Mouse (Mus musculus) testis, adult 2 months (tissue): ENCODE measurements around the gene Myt1. TPM values are rescaled to one million over a fixed set of nuclear protein-coding genes. Genes with fewer than 3 reads are reported as not detected.

Experiments
- H3K27ac ChIP-seq: fragments of 200-500 bp; 2 replicates; pipeline ENCODE4 v1.5.1; 2012; ENCODE audit warnings: low read depth, low read length; ENCODE audit not compliant: control insufficient read depth, insufficient read depth
- H3K27me3 ChIP-seq: fragments of 200-500 bp; 2 replicates; pipeline ENCODE4 v1.6.1; 2012; ENCODE audit warnings: mild to moderate bottlenecking, low read length, moderate library complexity; ENCODE audit not compliant: control insufficient read depth, insufficient read depth
- H3K36me3 ChIP-seq: fragments of 200-500 bp; 2 replicates; pipeline ENCODE4 v1.6.1; 2012; ENCODE audit warnings: mild to moderate bottlenecking, low read length; ENCODE audit not compliant: control insufficient read depth, insufficient read depth
- H3K4me1 ChIP-seq: fragments of 200-500 bp; 2 replicates; pipeline ENCODE4 v1.6.1; 2012; ENCODE audit warnings: low read length; ENCODE audit not compliant: control insufficient read depth, insufficient read depth
- H3K4me3 ChIP-seq: fragments of 200-500 bp; 2 replicates; pipeline ENCODE4 v1.5.1; 2012; ENCODE audit warnings: low read depth, mild to moderate bottlenecking, low read length, moderate library complexity, mixed read lengths; ENCODE audit not compliant: control insufficient read depth
- CTCF ChIP-seq: fragments of 200-500 bp; IDR thresholded peaks from 2 replicates; pipeline ENCODE4 v1.5.1; 2012; ENCODE audit warnings: low read depth, mild to moderate bottlenecking, inconsistent platforms, low read length, moderate library complexity; ENCODE audit not compliant: control insufficient read depth, insufficient read depth, insufficient replicate concordance
- POLR2A ChIP-seq: fragments of 200-500 bp; IDR thresholded peaks from 2 replicates; pipeline ENCODE4 v1.6.1; 2012; ENCODE audit warnings: low read depth, mild to moderate bottlenecking, inconsistent platforms, low read length, moderate library complexity; ENCODE audit not compliant: control insufficient read depth
- polyA plus RNA-seq: library from polyadenylated mRNA; depleted of rRNA; stranded (reverse); fragments of >200 nt; gene quantifications from 2 replicates; pipeline ENCODE4 v1.2.3, GENCODE M21; 2012

Myt1 gene
- polyA plus RNA-seq, 1 experiment: 2.9 TPM

DNA sequence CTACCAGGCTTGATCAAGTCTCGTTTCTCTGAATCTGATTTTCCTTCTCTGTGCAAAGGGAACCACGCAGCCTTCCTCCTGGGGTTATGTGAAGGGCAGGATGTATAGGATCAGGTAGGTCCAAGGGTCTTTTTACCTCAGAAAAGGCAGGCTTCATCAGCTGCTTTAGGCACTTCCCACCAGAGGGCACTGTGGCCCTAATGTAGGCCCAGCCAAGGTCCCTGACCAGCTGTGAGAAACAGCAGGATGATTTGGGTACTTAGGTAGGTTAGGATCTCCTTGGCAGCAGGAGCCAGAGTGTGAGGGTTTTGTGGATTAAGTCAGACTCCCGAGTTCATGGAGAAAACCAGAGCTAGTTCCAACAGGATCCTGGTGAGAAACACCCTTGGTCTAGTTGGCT is 40.9 kb upstream of the Myt1 start:
- H3K27me3 ChIP-seq: no peaks in the 10 kb centered on the region
- no peaks in the 10 kb centered on the region for H3K36me3 ChIP-seq
- TF ChIP-seq CTCF: peak; percentile 36; the same call in 1 of the 2 replicates
- no peak for TF ChIP-seq POLR2A
- H3K4me1 ChIP-seq: no peaks in the 10 kb centered on the region
- no peak overlapping the region for H3K27ac ChIP-seq
- H3K4me3 ChIP-seq: no peak overlapping the region

DNA sequence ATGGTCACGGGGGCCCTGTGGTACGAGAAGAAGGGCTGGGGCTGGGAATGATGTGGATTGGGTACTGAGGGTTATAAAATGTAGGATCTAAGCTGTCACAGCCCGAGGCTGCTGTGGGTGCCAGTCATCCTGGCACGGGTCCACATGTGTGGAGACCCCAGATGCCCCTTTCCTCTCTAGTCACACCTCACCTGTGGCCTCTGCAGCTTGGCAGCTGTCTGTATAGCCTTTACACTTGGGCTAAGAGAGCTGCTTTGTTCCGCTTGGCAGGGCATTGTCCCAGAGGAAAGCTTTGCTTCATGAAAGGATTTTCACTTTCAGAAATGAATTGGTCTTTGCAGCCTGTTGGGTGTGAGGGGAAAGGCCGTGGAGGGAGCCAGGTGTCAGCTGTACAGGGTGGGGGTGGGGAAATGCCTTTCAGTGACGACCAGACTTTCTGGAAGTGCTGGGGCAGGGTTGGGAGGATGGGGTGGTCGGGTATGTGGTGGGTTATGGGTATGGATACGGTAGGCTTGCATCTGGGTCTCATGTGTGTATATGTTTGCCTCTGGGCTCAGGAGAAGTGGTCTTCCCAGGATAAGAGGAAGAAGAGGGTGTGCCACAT is 35.4 kb upstream of the Myt1 start:
- Histone ChIP-seq H3K4me1 (no peaks in the 10 kb centered on the region), H3K27me3 (no peaks in the 10 kb centered on the region), H3K27ac (no peak overlapping the region), H3K36me3 (no peaks in the 10 kb centered on the region), H3K4me3 (no peak overlapping the region)
- TF ChIP-seq POLR2A (no peak), CTCF (no peak)

DNA sequence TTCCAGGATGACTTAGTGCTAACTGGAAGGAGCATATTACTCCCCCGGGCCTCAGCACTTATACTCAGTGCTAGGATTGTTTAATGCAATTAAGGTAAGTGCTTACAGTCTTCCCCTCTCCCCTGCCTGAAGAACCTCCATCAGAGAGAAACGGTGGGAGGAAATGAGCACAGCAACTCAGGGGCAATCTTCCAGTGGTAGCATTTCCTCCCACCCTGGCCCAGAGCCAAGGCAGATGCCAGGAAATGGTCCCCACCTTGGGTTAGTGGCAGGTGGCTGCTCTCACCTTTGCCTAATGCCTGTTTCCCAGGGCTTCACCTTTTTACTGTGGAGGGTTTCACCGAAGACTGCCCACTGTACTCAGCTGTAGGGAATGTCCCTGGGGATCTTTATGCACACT is 33.1 kb upstream of the Myt1 start:
- no peaks in the 10 kb centered on the region for H3K36me3 ChIP-seq
- H3K27ac ChIP-seq: no peak overlapping the region
- TF ChIP-seq CTCF: no peak
- no peak for TF ChIP-seq POLR2A
- no peaks in the 10 kb centered on the region for H3K27me3 ChIP-seq
- no peaks in the 10 kb centered on the region for H3K4me1 ChIP-seq
- H3K4me3 ChIP-seq: no peak overlapping the region

DNA sequence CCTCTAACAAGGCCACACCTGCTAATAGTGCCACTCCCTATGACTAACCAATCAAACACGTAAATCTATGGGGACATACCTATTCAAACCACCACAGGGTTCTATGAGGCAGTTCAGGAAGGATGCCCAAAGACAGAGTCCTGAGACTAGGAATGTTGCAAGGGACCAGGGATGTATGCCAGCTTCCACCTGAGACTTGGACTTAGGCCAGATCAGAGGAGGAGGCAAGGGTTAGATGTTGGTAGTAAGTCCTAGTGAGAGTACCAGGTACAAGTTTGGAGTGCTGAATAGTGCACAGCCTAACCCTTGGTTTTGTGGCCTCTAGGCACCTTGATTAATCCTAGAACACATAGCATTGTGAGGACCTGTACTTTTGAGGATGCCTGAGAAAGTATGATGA is 10.5 kb upstream of the Myt1 start:
- H3K4me3 ChIP-seq: no peak overlapping the region
- no peak overlapping the region for H3K27ac ChIP-seq
- no peaks in the 10 kb centered on the region for H3K27me3 ChIP-seq
- no peaks in the 10 kb centered on the region for H3K36me3 ChIP-seq
- no peak for TF ChIP-seq POLR2A
- no peak for TF ChIP-seq CTCF
- H3K4me1 ChIP-seq: no peaks in the 10 kb centered on the region

DNA sequence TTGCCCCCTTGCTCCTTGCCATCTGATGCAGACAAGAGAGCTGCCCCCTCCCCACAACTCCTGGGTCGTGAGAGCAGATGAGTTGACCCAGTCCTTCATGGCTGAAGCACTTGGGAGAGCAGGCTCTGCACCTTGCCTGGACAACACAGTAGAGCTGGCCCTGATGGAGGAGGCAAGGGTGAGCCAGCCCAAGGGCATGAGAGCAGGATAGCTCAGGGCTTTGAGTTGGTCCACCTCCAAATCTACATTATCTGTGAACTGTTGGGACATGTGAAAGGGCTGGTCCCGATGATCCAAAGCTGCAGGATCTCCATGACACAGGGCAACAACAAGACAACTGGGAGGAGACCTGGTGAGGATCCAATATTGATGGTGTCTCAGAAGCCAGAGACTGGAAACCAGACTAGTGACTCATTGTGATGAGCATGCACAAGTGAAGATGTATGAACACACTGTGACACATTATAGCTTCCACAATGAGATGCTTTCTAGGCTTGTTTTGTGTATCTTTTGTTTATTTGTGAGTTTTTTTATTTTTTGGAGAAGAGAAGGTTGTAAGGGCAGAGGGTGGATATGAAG is 4.9 kb upstream of the Myt1 start:
- Histone ChIP-seq H3K27ac (no peak overlapping the region), H3K36me3 (no peaks in the 10 kb centered on the region), H3K4me1 (no peaks in the 10 kb centered on the region), H3K4me3 (no peak overlapping the region), H3K27me3 (no peaks in the 10 kb centered on the region)
- no peak for TF ChIP-seq CTCF
- TF ChIP-seq POLR2A: no peak

DNA sequence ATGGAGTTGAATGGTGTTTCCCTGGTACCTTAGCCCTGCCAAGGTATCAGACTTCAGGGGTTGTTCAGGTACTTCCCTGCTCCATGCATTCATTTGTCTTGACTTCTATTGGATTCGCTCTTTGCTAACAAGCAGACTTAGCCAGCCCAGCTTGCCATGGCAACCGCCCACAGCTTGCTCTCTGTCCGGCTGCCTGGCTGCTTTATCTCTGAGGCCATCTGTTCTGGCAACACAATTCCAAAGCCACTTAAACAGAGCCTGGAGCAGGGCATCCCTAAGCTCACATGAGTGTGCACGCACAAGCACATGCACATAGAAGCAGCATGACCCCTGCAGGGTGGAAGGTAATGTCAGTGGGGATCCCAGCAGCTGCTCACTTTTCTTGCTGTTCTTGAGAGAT is 4.1 kb upstream of the Myt1 start:
- Histone ChIP-seq H3K4me3 (no peak overlapping the region), H3K4me1 (no peaks in the 10 kb centered on the region), H3K27ac (no peak overlapping the region), H3K27me3 (no peaks in the 10 kb centered on the region), H3K36me3 (no peaks in the 10 kb centered on the region)
- TF ChIP-seq POLR2A (no peak), CTCF (no peak)

DNA sequence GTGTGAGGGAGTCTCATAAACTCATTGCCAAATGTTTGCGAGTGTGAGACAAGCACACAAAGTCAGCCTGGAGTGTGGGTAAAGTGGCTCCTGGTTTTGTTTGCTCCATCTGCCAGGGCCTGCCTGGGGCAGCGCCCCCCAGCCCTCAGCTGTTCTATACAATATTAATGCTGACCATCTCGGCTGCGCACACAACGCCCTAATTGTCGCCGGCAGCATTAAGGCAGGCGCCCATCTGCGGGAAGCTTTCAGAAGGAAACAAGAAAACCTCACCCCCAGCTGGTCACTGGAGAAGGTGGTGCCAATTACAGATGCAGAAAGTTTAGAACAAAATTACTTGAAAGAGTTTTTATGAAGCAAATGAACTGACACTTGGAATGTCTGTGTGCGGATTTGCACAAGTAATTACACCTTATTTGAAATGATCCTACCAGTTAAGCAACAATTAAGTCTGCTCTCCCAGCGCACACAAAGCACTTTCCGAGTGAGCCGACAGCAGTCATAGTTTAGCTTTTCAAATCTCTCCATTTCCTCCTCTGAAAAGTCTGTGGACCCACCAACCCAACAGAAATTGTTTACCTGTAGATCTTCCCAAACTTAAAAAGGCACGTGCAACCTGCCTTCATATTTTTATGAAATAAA is 875 bp downstream of the Myt1 start:
- no peaks in the 10 kb centered on the region for H3K36me3 ChIP-seq
- TF ChIP-seq POLR2A (no peak), CTCF (no peak)
- H3K4me3 ChIP-seq: no peak overlapping the region
- H3K27me3 ChIP-seq: no peaks in the 10 kb centered on the region
- H3K4me1 ChIP-seq: no peaks in the 10 kb centered on the region
- H3K27ac ChIP-seq: no peak overlapping the region
